Mouse (Mus musculus) stomach, embryonic 16.5 days (tissue): ENCODE results near the gene Crim1. TPM values are rescaled to one million over a fixed set of nuclear protein-coding genes. Genes with fewer than 3 reads are reported as not detected.

Experiments used
- ATAC-seq: fragments of 200-750 bp; cut with Nextera tagmentation; 2 replicates; pipeline ENCODE4 v1.8.0; 2017; ENCODE audit warnings: moderate number of reproducible peaks, moderate TSS enrichment; ENCODE audit not compliant: insufficient read depth, low FRiP score
- H3K27ac ChIP-seq: fragments of 300-500 bp; sonication (generic); 2 replicates; pipeline ENCODE4 v1.5.1; 2014; ENCODE audit warnings: low read length
- H3K27me3 ChIP-seq: fragments of 300-500 bp; sonication (generic); 2 replicates; pipeline ENCODE4 v1.6.1; 2014; ENCODE audit warnings: low read length, control low read depth, mixed read lengths; ENCODE audit not compliant: control insufficient read depth, insufficient read depth
- H3K36me3 ChIP-seq: fragments of 300-500 bp; sonication (generic); 2 replicates; pipeline ENCODE4 v1.6.1; 2014; ENCODE audit warnings: low read length; ENCODE audit not compliant: control insufficient read depth, insufficient read depth
- H3K4me1 ChIP-seq: fragments of 300-500 bp; sonication (generic); 2 replicates; pipeline ENCODE4 v1.6.1; 2014; ENCODE audit warnings: low read length, control low read depth, mixed read lengths; ENCODE audit not compliant: control insufficient read depth, insufficient read depth
- H3K4me2 ChIP-seq: fragments of 300-500 bp; sonication (generic); 2 replicates; pipeline ENCODE4 v1.6.1; 2014; ENCODE audit warnings: low read depth, low read length, mixed read lengths
- H3K4me3 ChIP-seq: fragments of 300-500 bp; sonication (generic); replicated peaks from 2 replicates; pipeline ENCODE4 v1.5.1; 2014; ENCODE audit warnings: mild to moderate bottlenecking, low read length
- H3K9ac ChIP-seq: fragments of 300-500 bp; sonication (generic); 2 replicates; pipeline ENCODE4 v1.6.1; 2014; ENCODE audit warnings: low read length
- H3K9me3 ChIP-seq: fragments of 300-500 bp; sonication (generic); replicated peaks from 2 replicates; pipeline ENCODE4 v1.6.1; 2016; ENCODE audit warnings: low read length, control low read depth; ENCODE audit not compliant: control insufficient read depth
- WGBS: fragments of 180-500 bp; shearing (Covaris S2); extraction: QIAGEN DNeasy Blood & Tissue Kit; methylation state at CpG from one replicate; pipeline ENCODE4 v1.1.7; 2014; 5-methylcytosine and 5-hydroxymethylcytosine counted together
- polyA plus RNA-seq: library from polyadenylated mRNA; unstranded; fragments of >200 nt; fragmentation: Nextera tagmentation; extraction: Ambion mirVana; gene quantifications from 2 replicates; pipeline ENCODE4 v1.2.1, GENCODE M21; 2015

Crim1 gene
- polyA plus RNA-seq, 1 experiment from 2014 or later, result 3.9 TPM

- no peaks in the 10 kb centered on the region for H3K9me3 ChIP-seq
- H3K27ac ChIP-seq, result no peak overlapping the region
- peaks cover 7% of the 10 kb centered on the region for H3K4me1 ChIP-seq
- no peak overlapping the region for H3K4me2 ChIP-seq
- no peak overlapping the region for H3K9ac ChIP-seq
- 72% methylated on average over 7 of the region's 7 CpGs for WGBS
- no peak for ATAC-seq
- H3K27me3 ChIP-seq, result no peaks in the 10 kb centered on the region
- H3K36me3 ChIP-seq, result no peaks in the 10 kb centered on the region
- no peak overlapping the region for H3K4me3 ChIP-seq
Observed at GRCm38 (mm10) chr17:78295979-78296378, 95.9 kb downstream of the Crim1 start.

- 72% methylated on average over 5 of the region's 5 CpGs for WGBS
- H3K27me3 ChIP-seq, result no peaks in the 10 kb centered on the region
- ATAC-seq, result peak; percentile 51; the same call in 1 of the 2 replicates
Observed at GRCm38 (mm10) chr17:78298140-78298539, 98.1 kb downstream of the Crim1 start.

GRCm38 (mm10) chr17:78298967-78299540, 99.0 kb downstream of the Crim1 start:
- Histone ChIP-seq H3K4me3 (no peak overlapping the region), H3K4me1 (peaks cover 7% of the 10 kb centered on the region), H3K4me2 (no peak overlapping the region), H3K27me3 (no peaks in the 10 kb centered on the region), H3K27ac (no peak overlapping the region), H3K9ac (peak overlapping the region; percentile 46; the same call in 1 of the 2 replicates), H3K36me3 (no peaks in the 10 kb centered on the region), H3K9me3 (no peaks in the 10 kb centered on the region)
- WGBS, result 22% methylated on average over 8 of the region's 8 CpGs
- ATAC-seq, result peak; percentile 48

More at GRCm38 (mm10) chr17:78298140-78298539, 98.1 kb downstream of the Crim1 start:
- Histone ChIP-seq H3K4me1 (peaks cover 7% of the 10 kb centered on the region), H3K9me3 (no peaks in the 10 kb centered on the region), H3K9ac (no peak overlapping the region), H3K4me2 (no peak overlapping the region), H3K27ac (no peak overlapping the region), H3K4me3 (no peak overlapping the region), H3K36me3 (no peaks in the 10 kb centered on the region)

GRCm38 (mm10) chr17:78303053-78303452, 103.0 kb downstream of the Crim1 start:
- Histone ChIP-seq H3K4me2 (no peak overlapping the region), H3K27ac (no peak overlapping the region), H3K4me1 (peaks cover 7% of the 10 kb centered on the region), H3K9ac (no peak overlapping the region), H3K9me3 (no peaks in the 10 kb centered on the region), H3K4me3 (no peak overlapping the region), H3K36me3 (no peaks in the 10 kb centered on the region), H3K27me3 (no peaks in the 10 kb centered on the region)
- ATAC-seq, result no peak
- 83% methylated on average over 2 of the region's 2 CpGs for WGBS

- H3K9ac ChIP-seq, result no peak overlapping the region
- no peaks in the 10 kb centered on the region for H3K9me3 ChIP-seq
- ATAC-seq, result no peak
- H3K4me1 ChIP-seq, result peaks cover 3% of the 10 kb centered on the region; the same call in 1 of the 2 replicates
- H3K27ac ChIP-seq, result no peak overlapping the region
- H3K36me3 ChIP-seq, result no peaks in the 10 kb centered on the region
- no peak overlapping the region for H3K4me2 ChIP-seq
- no peak overlapping the region for H3K4me3 ChIP-seq
- 86% methylated on average over 13 of the region's 13 CpGs for WGBS
- H3K27me3 ChIP-seq, result no peaks in the 10 kb centered on the region
Observed at GRCm38 (mm10) chr17:78304059-78304458, 104.0 kb downstream of the Crim1 start.

GRCm38 (mm10) chr17:78306434-78306833, 106.4 kb downstream of the Crim1 start:
- WGBS, result 76% methylated on average over 9 of the region's 9 CpGs
- no peak overlapping the region for H3K4me2 ChIP-seq

GRCm38 (mm10) chr17:78308221-78308620, 108.2 kb downstream of the Crim1 start:
- H3K4me3 ChIP-seq, result no peak overlapping the region
- no peak overlapping the region for H3K4me2 ChIP-seq
- H3K9ac ChIP-seq, result no peak overlapping the region
- H3K4me1 ChIP-seq, result no peaks in the 10 kb centered on the region
- 88% methylated on average over 9 of the region's 9 CpGs for WGBS
- H3K27me3 ChIP-seq, result no peaks in the 10 kb centered on the region
- no peak for ATAC-seq
- H3K9me3 ChIP-seq, result no peaks in the 10 kb centered on the region
- H3K36me3 ChIP-seq, result no peaks in the 10 kb centered on the region
- no peak overlapping the region for H3K27ac ChIP-seq

More at GRCm38 (mm10) chr17:78306434-78306833, 106.4 kb downstream of the Crim1 start:
- H3K4me1 ChIP-seq, result no peaks in the 10 kb centered on the region
- H3K36me3 ChIP-seq, result no peaks in the 10 kb centered on the region
- no peak overlapping the region for H3K27ac ChIP-seq
- no peaks in the 10 kb centered on the region for H3K27me3 ChIP-seq
- no peak overlapping the region for H3K4me3 ChIP-seq
- H3K9me3 ChIP-seq, result no peaks in the 10 kb centered on the region
- H3K9ac ChIP-seq, result no peak overlapping the region
- peak; percentile 73; the same call in 1 of the 2 replicates for ATAC-seq

GRCm38 (mm10) chr17:78313006-78313405, 113.0 kb downstream of the Crim1 start:
- no peaks in the 10 kb centered on the region for H3K9me3 ChIP-seq
- H3K4me1 ChIP-seq, result no peaks in the 10 kb centered on the region
- H3K36me3 ChIP-seq, result no peaks in the 10 kb centered on the region
- ATAC-seq, result no peak
- 91% methylated on average over 12 of the region's 12 CpGs for WGBS
- no peak overlapping the region for H3K4me2 ChIP-seq
- no peak overlapping the region for H3K4me3 ChIP-seq
- H3K9ac ChIP-seq, result no peak overlapping the region
- H3K27ac ChIP-seq, result no peak overlapping the region
- no peaks in the 10 kb centered on the region for H3K27me3 ChIP-seq

- H3K4me2 ChIP-seq, result no peak overlapping the region
- 64% methylated on average over 5 of the region's 5 CpGs for WGBS
- H3K4me3 ChIP-seq, result no peak overlapping the region
- H3K9ac ChIP-seq, result no peak overlapping the region
- no peaks in the 10 kb centered on the region for H3K4me1 ChIP-seq
- ATAC-seq, result no peak
- H3K9me3 ChIP-seq, result no peaks in the 10 kb centered on the region
- H3K27ac ChIP-seq, result no peak overlapping the region
- no peaks in the 10 kb centered on the region for H3K36me3 ChIP-seq
- H3K27me3 ChIP-seq, result no peaks in the 10 kb centered on the region
Observed at GRCm38 (mm10) chr17:78313612-78314011, 113.6 kb downstream of the Crim1 start.
